8 mouse cellular contexts compared by ENCODE assay signal in genomic region chr3:108423844-108424801, GRCm38 (mm10). TPM values are rescaled to one million over a fixed set of nuclear protein-coding genes. Genes with fewer than 3 reads are reported as not detected.
DNase-seq lines count a peak whose midpoint lies in the region; ATAC-seq and TF ChIP-seq lines count a peak whose summit lies in the region.

No protein-coding gene starts in this region.

- TF ChIP-seq EP300 in MEL (IDR thresholded peaks at IDR 0.05; ENCODE audit: low read depth in 1 of 2, low read length in 2 of 2): no peak
- TF ChIP-seq EP300 in heart, postnatal 0 days (IDR thresholded peaks at IDR 0.05; ENCODE audit: low read depth): no peak

- TF ChIP-seq CTCF in MEL (IDR thresholded peaks at IDR 0.05 in 2 of 3, conservative IDR thresholded peaks at IDR 0.05 in 1 of 3; ENCODE audit: control insufficient read depth in 1 of 3, insufficient read depth in 1 of 3, low read depth in 2 of 3, low read length in 3 of 3, poor library complexity in 1 of 3, severe bottlenecking in 1 of 3): no peak
- TF ChIP-seq CTCF in heart, postnatal 0 days (IDR thresholded peaks at IDR 0.05; ENCODE audit: low read depth): no peak

- peak; percentile 34; the same call in 1 of the 2 replicates for ATAC-seq in heart, postnatal 0 days (ENCODE audit: insufficient read depth, low read depth)
- peak; percentile 63; the same call in 1 of the 2 replicates for ATAC-seq in stomach, embryonic 14.5 days (ENCODE audit: insufficient number of reproducible peaks, insufficient read depth, low FRiP score, low read depth)
- ATAC-seq in megakaryocyte, adult 5-6 weeks (ENCODE audit: poor library complexity, severe bottlenecking): no peak

- peak overlapping the region; percentile 43 for H3K4me2 ChIP-seq in heart, postnatal 0 days (ENCODE audit: low read depth, low read length)
- H3K4me2 ChIP-seq in stomach, embryonic 14.5 days (replicated peaks; ENCODE audit: low read depth, low read length): peak overlapping the region; percentile 39

- peaks cover 0 to 6% of the 10 kb centered on the region in 2 experiments; a peak in 1 of 4 replicates for H3K36me3 ChIP-seq in MEL (ENCODE audit: control insufficient read depth in 1 of 2, insufficient read depth in 2 of 2, low read length in 2 of 2)
- H3K36me3 ChIP-seq in heart, postnatal 0 days (replicated peaks; ENCODE audit: control insufficient read depth, insufficient read depth, low read length): peaks cover 42% of the 10 kb centered on the region
- H3K36me3 ChIP-seq in stomach, embryonic 14.5 days (ENCODE audit: control insufficient read depth, insufficient read depth, low read length): peaks cover 30% of the 10 kb centered on the region

- H3K27ac ChIP-seq in MEL (ENCODE audit: control insufficient read depth, low read depth, low read length): no peak overlapping the region
- H3K27ac ChIP-seq in heart, postnatal 0 days (ENCODE audit: low read depth): no peak overlapping the region
- H3K27ac ChIP-seq in stomach, embryonic 14.5 days (ENCODE audit: low read length): peak overlapping the region; percentile 12; the same call in 1 of the 2 replicates

- 0 out of 4 replicates have a peak, but pooled peaks of 1 of the 2 experiments have one; percentile 28 for TF ChIP-seq POLR2A in MEL (IDR thresholded peaks at IDR 0.05; ENCODE audit: control insufficient read depth in 1 of 2, insufficient read depth in 1 of 2, low read depth in 1 of 2, low read length in 2 of 2, poor library complexity in 1 of 2)

- DNase-seq in CD4-positive helper T cell, adult 2 months (ENCODE audit: low read depth, low spot score): peak; percentile 49
- peak; percentile 37 for DNase-seq in MEL (ENCODE audit: low read depth, low spot score)
- peak; percentile 76 for DNase-seq in embryo, embryonic 11 days
- DNase-seq in heart, postnatal 0 days (ENCODE audit: low spot score): no peak
- DNase-seq in kidney, postnatal 25 days: peak; percentile 75 to 78
- peak; percentile 54 for DNase-seq in lung, postnatal 25 days (ENCODE audit: low spot score)

- H3K79me2 ChIP-seq in MEL (ENCODE audit: control insufficient read depth, insufficient read depth, low read length, poor library complexity): no peaks in the 10 kb centered on the region

- no peak overlapping the region for H3K9ac ChIP-seq in MEL (ENCODE audit: control insufficient read depth, low read depth, low read length, poor library complexity, severe bottlenecking)
- no peak overlapping the region for H3K9ac ChIP-seq in heart, postnatal 0 days (replicated peaks; ENCODE audit: low read depth, low read length)
- no peak overlapping the region for H3K9ac ChIP-seq in stomach, embryonic 14.5 days (replicated peaks; ENCODE audit: low read depth, low read length)

- no peak for TF ChIP-seq RAD21 in MEL (IDR thresholded peaks at IDR 0.05; ENCODE audit: low read depth, low read length)

- no peak overlapping the region for H3K4me3 ChIP-seq in MEL (ENCODE audit: control insufficient read depth in 1 of 2, insufficient read depth in 1 of 2, low read depth in 2 of 2, low read length in 2 of 2)
- no peak overlapping the region for H3K4me3 ChIP-seq in heart, postnatal 0 days (ENCODE audit: low read depth, low read length)
- peak overlapping the region; percentile 8; the same call in 1 of the 2 replicates for H3K4me3 ChIP-seq in stomach, embryonic 14.5 days (ENCODE audit: low read depth, low read length)

- 22% methylated on average over 11 of the region's 11 CpGs for WGBS in heart, postnatal 0 days
- 20% methylated on average over 11 of the region's 11 CpGs for WGBS in stomach, embryonic 14.5 days

- no peaks in the 10 kb centered on the region for H3K27me3 ChIP-seq in MEL (ENCODE audit: control insufficient read depth in 1 of 2, insufficient read depth in 2 of 2, low read length in 2 of 2)
- H3K27me3 ChIP-seq in heart, postnatal 0 days (ENCODE audit: control insufficient read depth, insufficient read depth, low read length): 0 out of 2 replicates have a peak, but pooled peaks cover 4% of the 10 kb centered on the region
- no peaks in the 10 kb centered on the region for H3K27me3 ChIP-seq in stomach, embryonic 14.5 days (ENCODE audit: control insufficient read depth, insufficient read depth, low read length)

- no peaks in the 10 kb centered on the region for H3K9me3 ChIP-seq in MEL (replicated peaks; ENCODE audit: insufficient read depth, low read length)
- H3K9me3 ChIP-seq in heart, postnatal 0 days (replicated peaks; ENCODE audit: control insufficient read depth, low read length): no peaks in the 10 kb centered on the region
- no peaks in the 10 kb centered on the region for H3K9me3 ChIP-seq in stomach, embryonic 14.5 days (ENCODE audit: control insufficient read depth, low read depth, low read length)

- H3K4me1 ChIP-seq in MEL (ENCODE audit: control insufficient read depth in 1 of 2, insufficient read depth in 2 of 2, low read length in 2 of 2): no peaks in the 10 kb centered on the region
- peaks cover 8% of the 10 kb centered on the region; the same call in 1 of the 2 replicates for H3K4me1 ChIP-seq in heart, postnatal 0 days (ENCODE audit: control insufficient read depth, insufficient read depth)
- H3K4me1 ChIP-seq in stomach, embryonic 14.5 days (ENCODE audit: control insufficient read depth, insufficient read depth, low read length): peaks cover 17% of the 10 kb centered on the region

TF ChIP-seq in MEL, 35 proteins besides CTCF, POLR2A, EP300 and RAD21:
- TF ChIP-seq ZMIZ1 (IDR thresholded peaks at IDR 0.05; ENCODE audit: low read depth, low read length) (peak; percentile 69), POLR2AphosphoS2 (IDR thresholded peaks at IDR 0.05; ENCODE audit: low read length) (peak; percentile 85; the same call in 1 of the 2 replicates), ELF1 (IDR thresholded peaks at IDR 0.05; ENCODE audit: low read depth, low read length) (no peak), CHD2 (IDR thresholded peaks at IDR 0.05; ENCODE audit: low read length) (peak; percentile 9; the same call in 1 of the 2 replicates), BHLHE40 (IDR thresholded peaks at IDR 0.05; ENCODE audit: borderline replicate concordance, low read depth, low read length) (no peak), MYB (IDR thresholded peaks at IDR 0.05; ENCODE audit: low read depth, low read length) (no peak), MEF2A (IDR thresholded peaks at IDR 0.05; ENCODE audit: extremely low read depth, insufficient replicate concordance, low read depth, low read length, poor library complexity, severe bottlenecking) (0 out of 2 replicates have a peak, but pooled peaks have one; percentile 10)

RNA-seq across cellular contexts. Expression of gene Celsr2, which starts 8.8 kb away (rescaled TPM):
- not detected in 2 replicates for total RNA-seq in MEL (2012; rRNA removed)
- under 1 TPM in 1 of 2 experiments, not detected in 1; 0.04 TPM for polyA plus RNA-seq in MEL (2012; ENCODE audit: insufficient read depth in 1 of 2, insufficient read length in 2 of 2, low read depth in 1 of 2, low replicate concordance in 2 of 2, missing spikeins in 1 of 2)
- 3.5 and 5.5 TPM in 2 replicates for total RNA-seq in heart, postnatal 0 days (2014; rRNA removed; ENCODE audit: low replicate concordance)
- 1.2 and 1.9 TPM in 2 replicates for polyA plus RNA-seq in heart, postnatal 0 days (2015; fragmentation: Nextera tagmentation; extraction: Ambion mirVana)
- polyA plus RNA-seq in stomach, embryonic 14.5 days (2014; fragmentation: Nextera tagmentation; extraction: Ambion mirVana): 20.6 and 21.9 TPM in 2 replicates
- 0.75 and 0.94 TPM in 2 replicates for total RNA-seq in megakaryocyte, adult 5-6 weeks (2015)
- 0.22 and 0.81 TPM in 2 replicates for total RNA-seq in megakaryocyte, adult 5-6 weeks (2017)

RNA-seq across cellular contexts. Expression of gene Sars, which starts 20.9 kb away (rescaled TPM):
- 202 and 283 TPM in 2 replicates for total RNA-seq in MEL (2012; rRNA removed)
- polyA plus RNA-seq in MEL (2012; ENCODE audit: insufficient read depth in 1 of 2, insufficient read length in 2 of 2, low read depth in 1 of 2, low replicate concordance in 2 of 2, missing spikeins in 1 of 2): 100 to 1,000 TPM in 1 of 2 experiments, not detected in 1; 337 TPM
- total RNA-seq in heart, postnatal 0 days (2014; rRNA removed; ENCODE audit: low replicate concordance): 40.3 and 55.3 TPM in 2 replicates
- polyA plus RNA-seq in heart, postnatal 0 days (2015; fragmentation: Nextera tagmentation; extraction: Ambion mirVana): 74.4 and 77.7 TPM in 2 replicates
- polyA plus RNA-seq in stomach, embryonic 14.5 days (2014; fragmentation: Nextera tagmentation; extraction: Ambion mirVana): 115 and 129 TPM in 2 replicates
- 19.2 and 19.9 TPM in 2 replicates for total RNA-seq in megakaryocyte, adult 5-6 weeks (2015)
- 241 and 283 TPM in 2 replicates for total RNA-seq in megakaryocyte, adult 5-6 weeks (2017)

RNA-seq across cellular contexts. Expression of gene Psrc1, which starts 40.5 kb away (rescaled TPM):
- 12.5 and 14.6 TPM in 2 replicates for total RNA-seq in MEL (2012; rRNA removed)
- 10 to 100 TPM in 1 of 2 experiments, not detected in 1; 37.3 TPM for polyA plus RNA-seq in MEL (2012; ENCODE audit: insufficient read depth in 1 of 2, insufficient read length in 2 of 2, low read depth in 1 of 2, low replicate concordance in 2 of 2, missing spikeins in 1 of 2)
- 8.4 and 17.5 TPM in 2 replicates for total RNA-seq in heart, postnatal 0 days (2014; rRNA removed; ENCODE audit: low replicate concordance)
- 5.0 and 5.4 TPM in 2 replicates for polyA plus RNA-seq in heart, postnatal 0 days (2015; fragmentation: Nextera tagmentation; extraction: Ambion mirVana)
- 39.3 and 44.4 TPM in 2 replicates for polyA plus RNA-seq in stomach, embryonic 14.5 days (2014; fragmentation: Nextera tagmentation; extraction: Ambion mirVana)
- total RNA-seq in megakaryocyte, adult 5-6 weeks (2015): 11.9 and 12.2 TPM in 2 replicates
- 12.8 and 15.4 TPM in 2 replicates for total RNA-seq in megakaryocyte, adult 5-6 weeks (2017)

RNA-seq across cellular contexts. Expression of gene Mybphl, which starts 59.4 kb away (rescaled TPM):
- total RNA-seq in MEL (2012; rRNA removed): not detected in 2 replicates
- polyA plus RNA-seq in MEL (2012; ENCODE audit: insufficient read depth in 1 of 2, insufficient read length in 2 of 2, low read depth in 1 of 2, low replicate concordance in 2 of 2, missing spikeins in 1 of 2): not detected
- 49.3 and 60.6 TPM in 2 replicates for total RNA-seq in heart, postnatal 0 days (2014; rRNA removed; ENCODE audit: low replicate concordance)
- 90.0 and 123 TPM in 2 replicates for polyA plus RNA-seq in heart, postnatal 0 days (2015; fragmentation: Nextera tagmentation; extraction: Ambion mirVana)
- not detected in 2 replicates for polyA plus RNA-seq in stomach, embryonic 14.5 days (2014; fragmentation: Nextera tagmentation; extraction: Ambion mirVana)
- not detected in 2 replicates for total RNA-seq in megakaryocyte, adult 5-6 weeks (2015)
- total RNA-seq in megakaryocyte, adult 5-6 weeks (2017): not detected in 2 replicates
